Mouse (Mus musculus): Measurements from ENCODE around the gene Vstm5. TPM values are rescaled to one million over a fixed set of nuclear protein-coding genes. Genes with fewer than 3 reads are reported as not detected.
A peak's percentile ranks its signal among the peaks of the same experiment; 100 is the strongest.

The Vstm5 gene
- polyA plus RNA-seq, 1 experiment from 2014 or later = 3.7 TPM

- 9% methylated on average over 19 of the region's 19 CpGs for WGBS (ENCODE audit: insufficient replicate concordance)
- no peak for ATAC-seq (replicated peaks; ENCODE audit: insufficient number of reproducible peaks, low FRiP score, low TSS enrichment)
- Histone ChIP-seq H3K9ac (ENCODE audit: low read depth, low read length) (peak overlapping the region; percentile 96), H3K27me3 (ENCODE audit: control insufficient read depth, insufficient read depth, low read length) (no peaks in the 10 kb centered on the region), H3K36me3 (ENCODE audit: control insufficient read depth, insufficient read depth, low read length) (peaks cover 12% of the 10 kb centered on the region), H3K4me3 (ENCODE audit: low read depth, low read length) (peak overlapping the region; percentile 92), H3K4me1 (ENCODE audit: control insufficient read depth, insufficient read depth, low read length) (peaks cover 8% of the 10 kb centered on the region; the same call in 1 of the 2 replicates), H3K9me3 (replicated peaks; ENCODE audit: control insufficient read depth, low read length) (no peaks in the 10 kb centered on the region), H3K4me2 (peak overlapping the region; percentile 73), H3K27ac (ENCODE audit: low read depth, low read length) (peak overlapping the region; percentile 79)
Observed at GRCm38 (mm10) chr9:15279139-15279648, 40.3 kb downstream of the Vstm5 start.

- Histone ChIP-seq H3K9me3 (replicated peaks; ENCODE audit: control insufficient read depth, low read length) (no peaks in the 10 kb centered on the region), H3K4me2 (peak within 1 kb of the TSS; percentile 85), H3K4me1 (ENCODE audit: control insufficient read depth, insufficient read depth, low read length) (peaks cover 8% of the 10 kb centered on the region; the same call in 1 of the 2 replicates), H3K27ac (ENCODE audit: low read depth, low read length) (peak within 1 kb of the TSS; percentile 79), H3K27me3 (ENCODE audit: control insufficient read depth, insufficient read depth, low read length) (no peaks in the 10 kb centered on the region), H3K36me3 (ENCODE audit: control insufficient read depth, insufficient read depth, low read length) (peaks cover 11% of the 10 kb centered on the region), H3K9ac (ENCODE audit: low read depth, low read length) (peak within 1 kb of the TSS; percentile 96), H3K4me3 (ENCODE audit: low read depth, low read length) (peak within 1 kb of the TSS; percentile 92)
- peak; percentile 93 for ATAC-seq (replicated peaks; ENCODE audit: insufficient number of reproducible peaks, low FRiP score, low TSS enrichment)
- under 1% methylated on average over 57 of the region's 57 CpGs for WGBS (ENCODE audit: insufficient replicate concordance)
Observed at GRCm38 (mm10) chr9:15279649-15280490, 41.0 kb downstream of the Vstm5 start, which contains the start of gene Med17. Gene Med17 (minus strand): TSS chr9:15279931.

GRCm38 (mm10) chr9:15280491-15280879 is 41.6 kb downstream of the Vstm5 start:
- ATAC-seq (replicated peaks; ENCODE audit: insufficient number of reproducible peaks, low FRiP score, low TSS enrichment) = peak; percentile 14; the same call in 1 of the 2 replicates
- 48% methylated on average over 5 of the region's 5 CpGs for WGBS (ENCODE audit: insufficient replicate concordance)
- Histone ChIP-seq H3K9me3 (replicated peaks; ENCODE audit: control insufficient read depth, low read length) (no peaks in the 10 kb centered on the region), H3K4me1 (ENCODE audit: control insufficient read depth, insufficient read depth, low read length) (peaks cover 8% of the 10 kb centered on the region; the same call in 1 of the 2 replicates), H3K4me2 (peak overlapping the region; percentile 85), H3K4me3 (ENCODE audit: low read depth, low read length) (peak overlapping the region; percentile 92), H3K27ac (ENCODE audit: low read depth, low read length) (no peak overlapping the region), H3K9ac (ENCODE audit: low read depth, low read length) (peak overlapping the region; percentile 78), H3K36me3 (ENCODE audit: control insufficient read depth, insufficient read depth, low read length) (peaks cover 9% of the 10 kb centered on the region), H3K27me3 (ENCODE audit: control insufficient read depth, insufficient read depth, low read length) (no peaks in the 10 kb centered on the region)

- Histone ChIP-seq H3K4me1 (ENCODE audit: control insufficient read depth, insufficient read depth, low read length) (peaks cover 4% of the 10 kb centered on the region; the same call in 1 of the 2 replicates), H3K4me3 (ENCODE audit: low read depth, low read length) (no peak overlapping the region), H3K36me3 (ENCODE audit: control insufficient read depth, insufficient read depth, low read length) (no peaks in the 10 kb centered on the region), H3K9ac (ENCODE audit: low read depth, low read length) (no peak overlapping the region), H3K27me3 (ENCODE audit: control insufficient read depth, insufficient read depth, low read length) (no peaks in the 10 kb centered on the region), H3K27ac (ENCODE audit: low read depth, low read length) (no peak overlapping the region), H3K4me2 (no peak overlapping the region), H3K9me3 (replicated peaks; ENCODE audit: control insufficient read depth, low read length) (no peaks in the 10 kb centered on the region)
- no peak for ATAC-seq (replicated peaks; ENCODE audit: insufficient number of reproducible peaks, low FRiP score, low TSS enrichment)
- WGBS (ENCODE audit: insufficient replicate concordance) = 66% methylated on average over 3 of the region's 3 CpGs
Observed at GRCm38 (mm10) chr9:15285443-15285842, 46.6 kb downstream of the Vstm5 start.

GRCm38 (mm10) chr9:15287846-15288245 is 49.0 kb downstream of the Vstm5 start:
- Histone ChIP-seq H3K27me3 (ENCODE audit: control insufficient read depth, insufficient read depth, low read length) (no peaks in the 10 kb centered on the region), H3K9ac (ENCODE audit: low read depth, low read length) (no peak overlapping the region), H3K4me3 (ENCODE audit: low read depth, low read length) (no peak overlapping the region), H3K4me2 (no peak overlapping the region), H3K9me3 (replicated peaks; ENCODE audit: control insufficient read depth, low read length) (no peaks in the 10 kb centered on the region), H3K27ac (ENCODE audit: low read depth, low read length) (no peak overlapping the region), H3K4me1 (ENCODE audit: control insufficient read depth, insufficient read depth, low read length) (no peaks in the 10 kb centered on the region), H3K36me3 (ENCODE audit: control insufficient read depth, insufficient read depth, low read length) (no peaks in the 10 kb centered on the region)
- ATAC-seq (replicated peaks; ENCODE audit: insufficient number of reproducible peaks, low FRiP score, low TSS enrichment) = no peak
- WGBS (ENCODE audit: insufficient replicate concordance) = 58% methylated on average over 6 of the region's 6 CpGs

- no peaks in the 10 kb centered on the region for H3K27me3 ChIP-seq (ENCODE audit: control insufficient read depth, insufficient read depth, low read length)
- H3K9ac ChIP-seq (ENCODE audit: low read depth, low read length) = no peak overlapping the region
- H3K4me1 ChIP-seq (ENCODE audit: control insufficient read depth, insufficient read depth, low read length) = no peaks in the 10 kb centered on the region
- H3K4me3 ChIP-seq (ENCODE audit: low read depth, low read length) = no peak overlapping the region
- WGBS (ENCODE audit: insufficient replicate concordance) = 76% methylated on average over 3 of the region's 3 CpGs
- ATAC-seq (replicated peaks; ENCODE audit: insufficient number of reproducible peaks, low FRiP score, low TSS enrichment) = no peak
- no peak overlapping the region for H3K27ac ChIP-seq (ENCODE audit: low read depth, low read length)
- H3K9me3 ChIP-seq (replicated peaks; ENCODE audit: control insufficient read depth, low read length) = no peaks in the 10 kb centered on the region
- H3K36me3 ChIP-seq (ENCODE audit: control insufficient read depth, insufficient read depth, low read length) = no peaks in the 10 kb centered on the region
- H3K4me2 ChIP-seq = no peak overlapping the region
Observed at GRCm38 (mm10) chr9:15288402-15288801, 49.6 kb downstream of the Vstm5 start.

- 0 out of 2 replicates have a peak overlapping the region, but pooled peaks have one; percentile 2 for H3K27ac ChIP-seq (ENCODE audit: low read depth, low read length)
- ATAC-seq (replicated peaks; ENCODE audit: insufficient number of reproducible peaks, low FRiP score, low TSS enrichment) = no peak; the same call in 1 of the 2 replicates
- 57% methylated on average over 6 of the region's 6 CpGs for WGBS (ENCODE audit: insufficient replicate concordance)
- no peak overlapping the region for H3K4me2 ChIP-seq
- no peaks in the 10 kb centered on the region for H3K27me3 ChIP-seq (ENCODE audit: control insufficient read depth, insufficient read depth, low read length)
- no peaks in the 10 kb centered on the region for H3K4me1 ChIP-seq (ENCODE audit: control insufficient read depth, insufficient read depth, low read length)
- no peak overlapping the region for H3K4me3 ChIP-seq (ENCODE audit: low read depth, low read length)
- H3K36me3 ChIP-seq (ENCODE audit: control insufficient read depth, insufficient read depth, low read length) = no peaks in the 10 kb centered on the region
- no peaks in the 10 kb centered on the region for H3K9me3 ChIP-seq (replicated peaks; ENCODE audit: control insufficient read depth, low read length)
- H3K9ac ChIP-seq (ENCODE audit: low read depth, low read length) = no peak overlapping the region
Observed at GRCm38 (mm10) chr9:15289251-15289650, 50.4 kb downstream of the Vstm5 start.

- no peaks in the 10 kb centered on the region for H3K9me3 ChIP-seq (replicated peaks; ENCODE audit: control insufficient read depth, low read length)
- ATAC-seq (replicated peaks; ENCODE audit: insufficient number of reproducible peaks, low FRiP score, low TSS enrichment) = no peak
- H3K27ac ChIP-seq (ENCODE audit: low read depth, low read length) = no peak overlapping the region
- no peaks in the 10 kb centered on the region for H3K4me1 ChIP-seq (ENCODE audit: control insufficient read depth, insufficient read depth, low read length)
- H3K9ac ChIP-seq (ENCODE audit: low read depth, low read length) = no peak overlapping the region
- no peaks in the 10 kb centered on the region for H3K27me3 ChIP-seq (ENCODE audit: control insufficient read depth, insufficient read depth, low read length)
- H3K4me2 ChIP-seq = no peak overlapping the region
- no peaks in the 10 kb centered on the region for H3K36me3 ChIP-seq (ENCODE audit: control insufficient read depth, insufficient read depth, low read length)
- no peak overlapping the region for H3K4me3 ChIP-seq (ENCODE audit: low read depth, low read length)
- WGBS (ENCODE audit: insufficient replicate concordance) = 85% methylated on average over 7 of the region's 7 CpGs
Observed at GRCm38 (mm10) chr9:15297112-15297511, 58.3 kb downstream of the Vstm5 start.
